In the genomic region with DNA sequence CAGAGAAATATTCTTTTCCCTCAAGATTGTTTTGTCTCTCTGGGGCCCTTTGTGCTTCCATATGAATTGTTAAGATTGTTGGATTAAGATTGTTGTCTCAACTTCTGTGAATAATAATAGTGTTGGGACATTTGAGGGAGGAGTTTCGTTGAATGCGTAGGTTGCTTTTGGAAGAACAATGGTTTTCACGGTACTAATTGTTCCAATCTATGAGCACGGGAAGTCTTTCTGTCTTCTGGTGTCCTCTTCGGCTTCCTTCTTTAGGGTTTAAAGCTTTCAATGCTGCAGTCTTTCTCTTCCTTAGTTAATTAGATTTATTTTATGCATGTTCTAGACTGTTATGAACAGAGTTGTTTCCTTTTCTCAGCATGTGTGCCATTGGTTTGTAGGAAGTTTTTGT, we compare ENCODE assay signal across 43 mouse cellular contexts. TPM values are rescaled to one million over a fixed set of nuclear protein-coding genes. Genes with fewer than 3 reads are reported as not detected.
"Had no signal": no experiment of that assay in that cellular context is flagged by ENCODE, and none has a peak within 500 bp of the region (broad histone marks: within the 10 kb centered on the region; RNA-seq: fewer than 3 reads in every experiment).

No protein-coding gene starts in this region.

- H3K4me2 ChIP-seq: heart, embryonic 11.5 days; heart, embryonic 12.5 days; heart, embryonic 13.5 days; heart, embryonic 15.5 days; hindbrain, embryonic 12.5 days; hindbrain, embryonic 13.5 days; hindbrain, embryonic 14.5 days; hindbrain, embryonic 15.5 days; intestine, embryonic 15.5 days; kidney, embryonic 15.5 days had no signal

- H3K27me3 ChIP-seq: heart, embryonic 12.5 days; heart, embryonic 13.5 days; heart, embryonic 15.5 days; hindbrain, embryonic 12.5 days; hindbrain, embryonic 13.5 days; hindbrain, embryonic 15.5 days; intestine, embryonic 15.5 days; kidney, embryonic 15.5 days had no signal

- DNase-seq: heart, postnatal 10 days; heart, postnatal 14 days; heart, postnatal 36 days; heart, postnatal 4 days; kidney, adult 11 months; kidney, adult 18-20 months; kidney, adult 2 months; kidney, adult 8-10 months; kidney, adult 9 months; kidney, postnatal 10 days; kidney, postnatal 14 days; kidney, postnatal 25 days; kidney, postnatal 36 days; kidney, postnatal 4 days; layer of hippocampus, adult 9-11 months; layer of hippocampus, postnatal 36 days had no signal

- H3K4me3 ChIP-seq: heart, embryonic 10.5 days; heart, embryonic 12.5 days; heart, embryonic 13.5 days; heart, embryonic 15.5 days; hindbrain, embryonic 10.5 days; hindbrain, embryonic 12.5 days; hindbrain, embryonic 13.5 days; hindbrain, embryonic 15.5 days; intestine, embryonic 15.5 days; kidney, embryonic 15.5 days; layer of hippocampus, adult 2 months had no signal

- H3K9me3 ChIP-seq: heart, embryonic 10.5 days; heart, embryonic 13.5 days; heart, embryonic 15.5 days; hindbrain, embryonic 12.5 days; hindbrain, embryonic 15.5 days; intestine, embryonic 15.5 days; kidney, embryonic 15.5 days had no signal

- H3K27ac ChIP-seq: heart, embryonic 10.5 days; heart, embryonic 13.5 days; heart, embryonic 15.5 days; hindbrain, embryonic 10.5 days; hindbrain, embryonic 12.5 days; hindbrain, embryonic 13.5 days; hindbrain, embryonic 14.5 days; hindbrain, embryonic 15.5 days; hindbrain, postnatal 0 days; intestine, embryonic 15.5 days; kidney, embryonic 15.5 days; kidney, postnatal 0 days; layer of hippocampus, adult 2 months had no signal

- H3K36me3 ChIP-seq: heart, embryonic 10.5 days; heart, embryonic 12.5 days; heart, embryonic 13.5 days; heart, embryonic 15.5 days; hindbrain, embryonic 10.5 days; hindbrain, embryonic 12.5 days; hindbrain, embryonic 13.5 days; hindbrain, embryonic 15.5 days; intestine, embryonic 15.5 days; kidney, embryonic 15.5 days had no signal

- H3K9ac ChIP-seq: heart, embryonic 12.5 days; heart, embryonic 13.5 days; heart, embryonic 15.5 days; hindbrain, embryonic 12.5 days; hindbrain, embryonic 13.5 days; hindbrain, embryonic 14.5 days; hindbrain, embryonic 15.5 days; intestine, embryonic 15.5 days; kidney, embryonic 15.5 days had no signal

- H3K4me1 ChIP-seq: heart, embryonic 10.5 days; heart, embryonic 12.5 days; heart, embryonic 13.5 days; heart, embryonic 15.5 days; hindbrain, embryonic 10.5 days; hindbrain, embryonic 12.5 days; hindbrain, embryonic 13.5 days; hindbrain, embryonic 15.5 days; intestine, embryonic 15.5 days; kidney, embryonic 15.5 days had no signal

- ATAC-seq: hindbrain, embryonic 16.5 days; hindbrain, postnatal 0 days; inflammation-experienced regulatory T-cells, adult 6 months; intestine, embryonic 15.5 days; intestine, embryonic 16.5 days; intestine, postnatal 0 days had no signal

RNA-seq across cellular contexts. Expression of a gene that starts 7.2 kb away (rescaled TPM):
- polyA plus RNA-seq: heart, embryonic 11.5 days; heart, embryonic 12.5 days; heart, embryonic 13.5 days; heart, embryonic 14.5 days; heart, embryonic 15.5 days; heart, embryonic 16.5 days; heart, postnatal 0 days; hindbrain, embryonic 10.5 days; hindbrain, embryonic 11.5 days; hindbrain, embryonic 12.5 days; hindbrain, embryonic 14.5 days; hindbrain, embryonic 15.5 days; hindbrain, embryonic 16.5 days; hindbrain, postnatal 0 days; inflammation-experienced regulatory T-cells, adult 6 months; intestine, embryonic 14.5 days; intestine, embryonic 15.5 days; intestine, embryonic 16.5 days; intestine, postnatal 0 days; kidney, adult 2 months; kidney, embryonic 14.5 days; kidney, embryonic 15.5 days; kidney, embryonic 16.5 days; kidney, postnatal 0 days; large intestine, adult 2 months had no signal
